Mouse (Mus musculus): Measurements from ENCODE around the gene Insr.

Gene Insr

DNA sequence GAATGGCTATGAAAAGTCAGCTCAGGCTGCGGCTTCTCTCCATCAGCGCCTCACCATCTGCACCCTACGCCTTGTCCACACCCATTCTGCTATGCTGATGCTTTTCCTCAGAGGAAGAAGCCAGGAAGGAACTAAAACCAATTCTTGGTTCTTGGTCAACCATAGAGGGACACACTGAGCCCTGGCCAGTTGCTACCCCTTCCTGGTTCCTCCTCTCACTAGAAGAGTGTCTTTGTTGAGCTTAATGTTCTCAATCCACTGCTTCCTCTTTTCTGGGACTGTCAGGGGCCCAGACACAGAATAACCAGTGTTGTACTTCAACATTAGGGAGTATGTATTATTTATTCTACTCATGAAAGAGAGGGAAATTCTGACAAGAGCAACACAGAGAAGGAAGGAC, 28.3 kb downstream of the Insr start:
- TF ChIP-seq GATA4 (IDR thresholded peaks at IDR 0.05; ENCODE audit: insufficient replicate concordance, low read length) = no peak

GRCm38 (mm10) chr8:3249886-3250285, 29.5 kb downstream of the Insr start:
- TF ChIP-seq GATA4 (IDR thresholded peaks at IDR 0.05; ENCODE audit: insufficient replicate concordance, low read length) = no peak

DNA sequence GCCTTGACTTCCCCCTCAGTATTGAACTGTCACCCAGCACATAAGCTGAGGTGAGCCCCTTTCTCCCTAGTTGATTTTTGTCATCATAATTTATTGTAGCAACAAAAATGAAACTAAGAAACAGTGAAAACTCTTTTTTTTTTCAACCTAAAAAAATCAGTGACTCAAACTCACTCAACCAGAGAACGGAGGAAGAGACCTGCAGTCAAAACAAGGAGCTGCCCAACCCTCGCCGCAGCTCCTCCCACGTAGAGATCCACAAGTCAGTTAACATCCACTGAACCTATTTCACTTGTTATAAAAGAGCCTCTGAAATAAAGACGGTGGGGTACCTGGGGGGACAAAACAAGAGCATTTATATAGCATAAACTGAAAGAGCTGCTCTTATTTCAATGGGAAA, 30.7 kb downstream of the Insr start:
- no peak for TF ChIP-seq GATA4 (IDR thresholded peaks at IDR 0.05; ENCODE audit: insufficient replicate concordance, low read length)

GRCm38 (mm10) chr8:3247129-3247528, 32.3 kb downstream of the Insr start:
- TF ChIP-seq GATA4 (IDR thresholded peaks at IDR 0.05; ENCODE audit: insufficient replicate concordance, low read length) = no peak

- no peak for TF ChIP-seq GATA4 (IDR thresholded peaks at IDR 0.05; ENCODE audit: insufficient replicate concordance, low read length)
Measured at GRCm38 (mm10) chr8:3243229-3243628, 36.2 kb downstream of the Insr start.

DNA sequence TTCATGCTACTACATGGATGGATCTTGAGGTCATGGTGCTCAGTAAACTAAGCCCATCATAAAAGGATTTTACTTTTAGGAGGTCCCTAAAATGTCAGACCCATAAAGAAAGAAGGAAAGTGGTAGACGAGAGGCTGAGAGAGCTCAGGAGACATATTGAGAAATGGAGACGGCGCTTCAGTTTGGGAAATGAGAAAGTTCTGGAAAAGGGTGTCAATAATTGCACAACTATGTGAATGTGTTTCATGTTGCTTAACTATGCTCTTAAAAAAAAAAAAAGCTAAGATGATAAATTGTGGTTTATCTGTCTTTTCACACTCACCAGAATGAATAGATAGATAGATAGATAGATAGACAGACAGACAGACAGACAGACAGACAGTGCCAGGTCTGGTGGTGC, 38.7 kb downstream of the Insr start:
- no peak for TF ChIP-seq GATA4 (IDR thresholded peaks at IDR 0.05; ENCODE audit: insufficient replicate concordance, low read length)

DNA sequence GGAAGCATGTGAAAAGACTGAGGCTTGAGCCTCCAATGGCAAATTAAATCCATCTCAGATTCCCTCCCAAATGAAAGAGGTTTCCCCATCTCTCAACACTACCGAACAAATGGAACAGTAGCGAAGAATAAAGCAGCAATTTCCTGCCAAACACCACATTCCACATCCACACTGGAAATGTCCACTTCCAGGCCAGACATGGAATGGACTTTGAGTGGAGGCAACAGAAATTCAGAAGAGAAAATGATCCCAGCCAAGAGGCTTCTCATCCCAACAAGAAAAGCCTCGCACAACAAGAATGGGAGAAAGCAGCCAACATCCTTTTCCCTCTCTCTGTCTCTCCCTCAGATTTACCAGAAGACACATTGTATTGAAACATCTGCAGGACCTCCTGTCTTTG, 39.8 kb downstream of the Insr start:
- TF ChIP-seq GATA4 (IDR thresholded peaks at IDR 0.05; ENCODE audit: insufficient replicate concordance, low read length) = no peak

DNA sequence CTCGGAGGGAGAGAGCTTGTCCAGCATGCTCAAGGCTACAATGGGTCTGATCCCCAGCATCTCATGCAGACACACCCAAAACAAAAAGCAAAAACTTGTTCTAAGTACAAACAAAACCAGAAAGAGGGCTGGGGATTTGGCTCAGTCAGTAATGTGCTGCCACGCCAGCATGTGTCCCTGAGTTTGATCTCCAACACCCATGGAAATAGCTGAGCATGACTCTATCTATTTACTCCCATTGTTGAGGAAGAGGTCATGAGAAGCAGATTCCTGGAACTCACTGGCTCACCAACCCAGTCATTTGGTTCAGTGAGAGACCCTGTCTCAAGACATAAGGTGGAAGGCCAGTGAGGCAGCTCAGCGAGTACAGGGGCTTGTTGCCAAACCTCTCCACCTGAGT, 40.6 kb downstream of the Insr start:
- no peak for TF ChIP-seq GATA4 (IDR thresholded peaks at IDR 0.05; ENCODE audit: insufficient replicate concordance, low read length)

DNA sequence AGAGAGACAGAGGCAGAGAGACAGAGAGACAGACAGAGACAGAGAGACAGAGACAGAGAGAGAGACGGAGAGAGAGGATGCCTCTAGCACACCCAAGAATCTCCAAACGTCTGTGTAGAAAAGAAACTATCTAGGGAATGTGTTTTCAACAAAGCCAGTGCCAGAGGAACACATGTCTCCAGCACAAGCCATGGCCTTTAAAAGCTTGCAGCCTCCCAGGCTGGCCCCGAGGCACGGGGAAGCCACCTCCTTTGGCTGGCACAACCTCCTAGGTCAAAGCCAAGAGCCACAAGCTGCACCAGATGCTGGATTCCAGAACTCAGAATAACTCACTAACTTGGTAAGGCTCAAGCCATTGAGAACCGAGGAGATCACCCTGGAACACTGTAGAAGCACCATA, 42.1 kb downstream of the Insr start:
- no peak for TF ChIP-seq GATA4 (IDR thresholded peaks at IDR 0.05; ENCODE audit: insufficient replicate concordance, low read length)

GRCm38 (mm10) chr8:3236277-3236676, 43.1 kb downstream of the Insr start:
- no peak for TF ChIP-seq GATA4 (IDR thresholded peaks at IDR 0.05; ENCODE audit: insufficient replicate concordance, low read length)

GRCm38 (mm10) chr8:3234569-3234968, 44.8 kb downstream of the Insr start:
- TF ChIP-seq GATA4 (IDR thresholded peaks at IDR 0.05; ENCODE audit: insufficient replicate concordance, low read length) = no peak

DNA sequence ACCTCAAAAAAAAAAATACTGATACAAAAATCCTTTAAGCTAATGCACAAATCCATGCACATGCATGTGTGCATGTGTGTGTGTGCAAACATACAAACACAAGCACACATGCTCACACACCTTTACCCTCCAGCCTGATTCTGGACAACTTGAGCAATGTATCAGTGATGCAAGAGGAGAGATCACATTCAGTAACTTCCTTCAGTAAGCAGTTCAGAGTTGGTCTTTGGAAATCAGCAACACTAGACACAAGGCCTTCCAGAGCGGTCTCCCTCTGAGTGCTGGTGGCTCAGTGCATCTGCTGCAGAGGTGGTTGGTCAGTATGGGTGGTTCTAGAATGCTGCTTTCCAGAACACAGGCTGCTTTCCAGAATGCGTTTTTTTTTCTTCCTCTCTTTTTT, 46.8 kb downstream of the Insr start:
- no peak for TF ChIP-seq GATA4 (IDR thresholded peaks at IDR 0.05; ENCODE audit: insufficient replicate concordance, low read length)

DNA sequence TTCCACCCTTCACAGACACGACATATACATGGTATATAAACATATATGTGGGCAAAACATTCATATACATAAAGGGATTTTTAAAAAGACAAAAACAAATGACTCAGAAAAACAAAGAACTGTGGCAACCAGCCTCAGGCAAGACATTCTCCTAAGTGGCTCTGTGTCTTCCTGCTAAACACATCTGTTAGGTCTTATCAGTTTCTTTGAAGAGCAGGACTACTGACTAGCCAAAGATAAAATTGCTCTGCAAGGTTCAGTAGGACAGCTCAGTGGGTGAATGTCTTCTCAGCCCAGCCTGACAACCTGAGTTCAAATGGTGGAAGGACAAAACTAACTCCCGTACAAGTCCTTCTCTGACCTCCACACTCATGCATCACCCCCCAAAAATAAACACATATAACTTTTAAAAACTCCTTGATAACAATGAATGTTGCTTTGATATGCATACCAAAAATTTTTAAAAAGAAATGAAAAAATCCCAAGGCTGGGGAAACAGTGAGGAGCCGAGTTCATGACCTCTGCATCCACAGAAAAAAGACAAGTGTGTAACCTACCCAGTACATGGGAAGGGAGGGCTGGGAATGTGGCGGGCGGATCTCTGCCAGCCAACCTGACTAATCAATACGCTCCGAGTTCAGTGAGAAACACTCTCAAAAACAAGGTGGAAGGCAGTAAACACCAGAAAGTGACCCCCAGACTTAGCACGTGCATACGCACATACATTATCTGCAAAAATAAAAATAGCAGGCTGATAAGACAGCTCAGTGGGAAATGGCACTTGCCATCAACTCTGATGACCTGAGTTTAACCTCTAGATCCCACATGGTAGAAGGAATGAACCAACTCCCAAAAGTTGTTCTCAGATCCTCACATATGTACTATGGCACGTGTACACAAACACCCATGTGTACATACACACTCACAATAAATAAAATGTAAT, 49.0 kb downstream of the Insr start:
- TF ChIP-seq GATA4 (IDR thresholded peaks at IDR 0.05; ENCODE audit: insufficient replicate concordance, low read length) = no peak

DNA sequence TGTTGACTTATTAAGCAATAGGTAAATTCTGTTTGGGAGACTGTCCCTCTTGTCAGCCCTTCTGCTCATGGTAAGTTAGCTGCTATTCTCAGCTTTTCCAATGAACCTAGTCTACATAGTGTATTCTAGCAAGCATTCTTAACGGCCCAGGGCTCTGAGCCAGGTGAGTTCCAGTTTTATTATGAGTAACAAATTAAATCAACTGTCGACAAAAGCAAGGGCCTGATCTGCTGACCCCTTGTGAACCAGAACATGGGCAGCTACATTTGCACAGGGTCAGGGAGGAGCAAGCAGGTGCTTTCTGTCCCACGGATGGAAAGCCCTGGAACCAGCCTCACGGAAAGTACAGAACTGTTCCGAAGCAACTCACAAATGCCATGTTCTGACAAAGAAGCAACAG, 52.0 kb downstream of the Insr start:
- TF ChIP-seq GATA4 (IDR thresholded peaks at IDR 0.05; ENCODE audit: insufficient replicate concordance, low read length) = no peak

GRCm38 (mm10) chr8:3225731-3226130, 53.7 kb downstream of the Insr start:
- no peak for TF ChIP-seq GATA4 (IDR thresholded peaks at IDR 0.05; ENCODE audit: insufficient replicate concordance, low read length)

DNA sequence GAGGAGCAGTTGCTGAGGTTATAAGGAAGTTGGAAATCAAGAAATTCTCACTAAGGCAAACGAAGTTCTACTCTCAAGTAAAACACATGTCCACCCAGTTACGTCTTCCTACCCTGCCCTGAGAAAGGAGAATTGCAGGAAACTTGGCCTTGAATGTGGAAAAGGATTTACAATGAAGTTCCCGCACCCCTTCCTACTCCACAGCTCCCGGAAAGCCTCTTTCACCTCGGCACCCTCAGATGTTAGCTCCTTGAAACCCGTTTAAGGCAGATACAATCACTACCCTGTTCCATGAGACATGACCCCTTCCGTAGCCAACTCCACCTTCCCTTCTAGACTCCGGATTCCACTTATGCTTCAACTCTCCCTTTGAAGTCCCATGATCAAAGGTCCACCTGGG, 54.2 kb downstream of the Insr start:
- no peak for TF ChIP-seq GATA4 (IDR thresholded peaks at IDR 0.05; ENCODE audit: insufficient replicate concordance, low read length)

DNA sequence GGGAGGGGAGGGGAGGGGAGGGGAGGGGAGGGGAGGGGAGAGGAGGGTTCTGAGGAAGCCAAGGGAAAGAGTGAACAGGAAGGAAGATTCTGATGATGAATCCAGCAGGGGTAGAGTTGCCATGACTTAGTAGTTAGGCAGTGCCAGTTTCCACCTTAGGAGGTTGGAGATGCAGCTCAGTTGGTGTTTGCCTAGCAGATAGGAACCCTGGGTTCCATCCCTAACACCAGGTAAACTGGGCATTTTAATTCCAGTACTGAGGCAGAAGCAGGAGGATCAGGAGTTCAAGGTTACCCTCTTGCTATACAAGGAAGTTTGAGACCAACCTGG, 56.8 kb downstream of the Insr start:
- TF ChIP-seq GATA4 (IDR thresholded peaks at IDR 0.05; ENCODE audit: insufficient replicate concordance, low read length) = no peak

All from liver, adult (tissue).